Mouse (Mus musculus) central nervous system, embryonic 14 days (tissue): Measurements from ENCODE around the gene Kif6. TPM values are rescaled to one million over a fixed set of nuclear protein-coding genes. Genes with fewer than 3 reads are reported as not detected.

Experiments used
- polyA plus RNA-seq: library from polyadenylated mRNA; depleted of rRNA; stranded (reverse); fragments of >200 nt; gene quantifications from 2 replicates; pipeline ENCODE4 v1.2.3, GENCODE M21; 2012; rRNA removed

Kif6 gene
- polyA plus RNA-seq, result 1.5 and 1.6 TPM in 2 replicates

GRCm38 (mm10) chr17:49614577-49615235 is at the start of gene Kif6:
Kif6 (plus strand) TSS chr17:49615136.

Other genes starting within 250 kb of the Kif6 start
- 9.2 and 10.8 TPM in 2 replicates for gene Mocs1, start 186.8 kb upstream of the Kif6 start, polyA plus RNA-seq
- gene Daam2, start 50.8 kb upstream of the Kif6 start, polyA plus RNA-seq, result 10.4 and 16.3 TPM in 2 replicates